Comparison of ENCODE assay signal across 15 mouse cellular contexts in the genomic region with DNA sequence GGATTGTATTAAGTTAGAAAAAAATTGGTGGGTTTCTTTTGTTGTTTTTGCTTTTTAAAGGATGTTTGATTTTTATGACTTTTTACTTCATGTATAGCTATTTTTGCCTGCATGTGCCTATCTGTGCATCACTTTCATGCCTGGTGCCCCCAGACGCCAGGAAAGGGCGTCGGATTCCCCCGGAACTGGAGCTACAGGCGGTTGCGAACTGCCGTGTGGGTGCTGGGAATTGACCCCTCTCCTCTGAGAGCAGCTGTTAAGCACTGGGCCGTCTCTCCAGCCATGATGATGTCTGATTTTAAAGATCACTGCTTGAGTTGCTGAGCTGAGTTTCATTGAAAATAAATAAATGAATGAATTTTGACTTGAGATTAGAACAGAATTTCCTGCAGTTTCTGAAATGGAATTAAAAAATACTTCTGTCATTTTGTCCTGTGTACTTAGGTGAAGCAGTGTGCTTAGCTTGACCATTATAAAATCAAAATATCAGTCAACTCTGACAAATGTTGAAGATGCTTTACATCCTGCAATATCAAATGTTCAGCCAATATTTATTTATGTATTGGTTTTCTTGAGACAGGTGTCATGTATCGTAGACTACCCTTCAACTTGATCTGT. TPM values are rescaled to one million over a fixed set of nuclear protein-coding genes. Genes with fewer than 3 reads are reported as not detected.
DNase-seq lines count a peak whose midpoint lies in the region; ATAC-seq lines count a peak whose summit lies in the region.
"Had no signal": no experiment of that assay in that cellular context is flagged by ENCODE, and none has a peak within 500 bp of the region (broad histone marks: within the 10 kb centered on the region; RNA-seq: fewer than 3 reads in every experiment).

TSS of gene Gm11037 (plus strand) at position 568 of the 618 bp plus-strand sequence.

- WGBS in kidney, embryonic 16.5 days = 78% methylated on average over 9 of the region's 9 CpGs
- 84% methylated on average over 9 of the region's 9 CpGs for WGBS in midbrain, embryonic 16.5 days

- DNase-seq in kidney, postnatal 14 days = no peak
- DNase-seq in testis, postnatal 14 days (ENCODE audit: low spot score) = peak; percentile 2
- no peak for DNase-seq in testis, postnatal 10 days (ENCODE audit: low spot score)
- peak; percentile 2 for DNase-seq in kidney, postnatal 10 days
- no peak for DNase-seq in cerebellum, adult 11-12 months
- no peak for DNase-seq in adrenal gland, adult 2 months
- DNase-seq: cerebellum, postnatal 10 days had no signal

- peaks cover 19% of the 10 kb centered on the region for H3K4me1 ChIP-seq in kidney, embryonic 16.5 days (ENCODE audit: insufficient read depth, low read length)
- H3K4me1 ChIP-seq in midbrain, embryonic 16.5 days (ENCODE audit: control insufficient read depth, insufficient read depth, low read length) = no peaks in the 10 kb centered on the region
- H3K4me1 ChIP-seq: neural tube, embryonic 12.5 days had no signal

- no peaks in the 10 kb centered on the region for H3K27me3 ChIP-seq in kidney, embryonic 16.5 days (ENCODE audit: insufficient read depth, low read length)
- no peaks in the 10 kb centered on the region for H3K27me3 ChIP-seq in midbrain, embryonic 16.5 days (ENCODE audit: control insufficient read depth, insufficient read depth, low read depth, low read length)
- H3K27me3 ChIP-seq: embryonic facial prominence, embryonic 15.5 days had no signal

- no peak within 1 kb of the TSS for H3K4me3 ChIP-seq in kidney, embryonic 16.5 days (ENCODE audit: low read length)
- no peak within 1 kb of the TSS for H3K4me3 ChIP-seq in midbrain, embryonic 16.5 days (ENCODE audit: low read depth, low read length)
- H3K4me3 ChIP-seq: embryonic facial prominence, embryonic 15.5 days; neural tube, embryonic 12.5 days had no signal

- no peak within 1 kb of the TSS for H3K4me2 ChIP-seq in kidney, embryonic 16.5 days (replicated peaks; ENCODE audit: low read depth, low read length)
- H3K4me2 ChIP-seq in midbrain, embryonic 16.5 days (ENCODE audit: low read length) = no peak within 1 kb of the TSS
- H3K4me2 ChIP-seq: embryonic facial prominence, embryonic 15.5 days; neural tube, embryonic 12.5 days had no signal

- no peak for ATAC-seq in kidney, embryonic 16.5 days (ENCODE audit: low FRiP score, low TSS enrichment)
- ATAC-seq in midbrain, embryonic 16.5 days = no peak

- peaks cover 8% of the 10 kb centered on the region; the same call in 1 of the 2 replicates for H3K36me3 ChIP-seq in kidney, embryonic 16.5 days (ENCODE audit: insufficient read depth, low read length)
- no peaks in the 10 kb centered on the region for H3K36me3 ChIP-seq in midbrain, embryonic 16.5 days (ENCODE audit: control insufficient read depth, insufficient read depth, low read length)
- H3K36me3 ChIP-seq: neural tube, embryonic 12.5 days had no signal

- H3K9me3 ChIP-seq in kidney, embryonic 16.5 days (ENCODE audit: low read length) = no peaks in the 10 kb centered on the region
- no peaks in the 10 kb centered on the region for H3K9me3 ChIP-seq in midbrain, embryonic 16.5 days (replicated peaks; ENCODE audit: control insufficient read depth, low read length, poor library complexity, severe bottlenecking)
- H3K9me3 ChIP-seq: embryonic facial prominence, embryonic 15.5 days; neural tube, embryonic 12.5 days had no signal

- H3K27ac ChIP-seq in kidney, embryonic 16.5 days (ENCODE audit: low read length) = peak within 1 kb of the TSS; percentile 51; the same call in 1 of the 2 replicates
- no peak within 1 kb of the TSS for H3K27ac ChIP-seq in midbrain, embryonic 16.5 days (ENCODE audit: low read length)
- H3K27ac ChIP-seq: embryonic facial prominence, embryonic 15.5 days; neural tube, embryonic 12.5 days had no signal

- no peak within 1 kb of the TSS for H3K9ac ChIP-seq in kidney, embryonic 16.5 days (replicated peaks; ENCODE audit: low read length)
- H3K9ac ChIP-seq in midbrain, embryonic 16.5 days (ENCODE audit: low read depth, low read length) = 0 out of 2 replicates have a peak within 1 kb of the TSS, but pooled peaks have one; percentile 31
- H3K9ac ChIP-seq: embryonic facial prominence, embryonic 15.5 days; neural tube, embryonic 12.5 days had no signal

RNA-seq across cellular contexts. Expression of gene Gm11037, which starts in this region (rescaled TPM):
- polyA plus RNA-seq in kidney, embryonic 16.5 days (2015; fragmentation: Nextera tagmentation; extraction: Ambion mirVana) = not detected in 2 replicates
- not detected in 2 replicates for polyA plus RNA-seq in midbrain, embryonic 16.5 days (2015; fragmentation: Nextera tagmentation; extraction: Ambion mirVana)
- total RNA-seq in adrenal gland, adult 2 months (2021) = not detected
- polyA plus RNA-seq in adrenal gland, adult 2 months (2012; rRNA removed) = not detected in 2 replicates
- total RNA-seq: ES-E14; left cerebral cortex, postnatal 14 days had no signal
- polyA plus RNA-seq: brain, embryonic 14.5 days; embryonic facial prominence, embryonic 15.5 days; intestine, embryonic 14.5 days; neural tube, embryonic 12.5 days had no signal

Comparison
In these comparisons a context has a peak if more than half of its experiments do, and no peak if none do; other contexts are left out.
1. DNase-seq: peak in testis, postnatal 14 days (single experiment) and kidney, postnatal 10 days (single experiment); none in kidney, postnatal 14 days (single experiment), testis, postnatal 10 days (single experiment), cerebellum, adult 11-12 months (single experiment) and adrenal gland, adult 2 months (single experiment).